Mouse (Mus musculus): Measurements from ENCODE around the gene Capzb. TPM values are rescaled to one million over a fixed set of nuclear protein-coding genes. Genes with fewer than 3 reads are reported as not detected.

Gene Capzb
- 167 and 213 TPM in 2 replicates for polyA plus RNA-seq (2012; rRNA removed)

DNA sequence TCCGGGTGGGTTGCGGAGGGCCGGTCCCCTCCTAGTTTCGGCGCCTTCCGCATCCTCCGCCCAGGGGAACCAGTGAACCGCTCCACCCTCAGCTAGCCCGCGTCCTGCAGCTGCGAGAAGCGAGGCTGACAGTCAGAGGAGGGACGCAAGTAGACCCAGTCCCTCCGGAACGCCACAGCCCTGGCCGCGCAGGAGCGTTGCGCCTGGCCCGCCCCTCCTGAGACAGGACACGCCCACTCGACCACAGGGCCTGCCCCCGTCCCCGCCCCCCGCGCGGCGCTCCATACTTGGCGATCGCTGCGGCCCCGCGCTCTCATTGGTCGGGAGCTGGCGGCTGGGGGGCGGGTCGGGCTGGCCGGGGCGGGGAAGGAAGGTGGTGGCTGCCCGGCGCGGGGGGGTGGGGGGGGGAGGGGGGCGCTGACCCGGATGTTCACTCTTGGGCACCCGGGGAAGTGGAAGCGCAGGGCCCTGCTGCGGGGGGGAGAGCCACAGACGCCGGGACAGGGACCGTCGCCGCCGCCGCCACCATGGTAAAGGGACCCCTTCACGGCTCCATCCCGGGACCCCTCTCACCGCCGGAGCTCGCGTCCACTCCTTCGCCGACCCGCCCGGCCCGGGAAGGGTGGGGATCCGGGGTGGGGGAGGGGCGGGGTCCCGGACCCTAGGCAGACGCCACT lies at the start of gene Capzb:
TSS of gene Capzb (plus strand) at position 401 of the 677 bp plus-strand sequence.
- DNase-seq, result peak; percentile 95
- Histone ChIP-seq H3K36me3 (ENCODE audit: control insufficient read depth, insufficient read depth, low read length) (no peaks in the 10 kb centered on the region), H3K4me1 (replicated peaks; ENCODE audit: control insufficient read depth, insufficient read depth, low read length) (peaks cover 42% of the 10 kb centered on the region), H3K27me3 (ENCODE audit: control insufficient read depth, insufficient read depth, low read length) (no peaks in the 10 kb centered on the region), H3K4me3 (ENCODE audit: control insufficient read depth, insufficient read depth, low read length) (peak within 1 kb of the TSS; percentile 78), H3K27ac (ENCODE audit: control insufficient read depth, insufficient read depth, low read length) (peak within 1 kb of the TSS; percentile 60)
- under 1% methylated on average over 63 of the region's 69 CpGs for WGBS
- TF ChIP-seq CTCF (IDR thresholded peaks at IDR 0.05; ENCODE audit: borderline replicate concordance, control insufficient read depth, extremely low read depth, insufficient read depth, low read length, poor library complexity) (peak; percentile 36; the same call in 1 of the 2 replicates), POLR2A (IDR thresholded peaks at IDR 0.05; ENCODE audit: control insufficient read depth, extremely low read depth, insufficient read depth, low read length, poor library complexity) (peak; percentile 87; the same call in 1 of the 2 replicates)

- H3K27ac ChIP-seq (ENCODE audit: control insufficient read depth, insufficient read depth, low read length), result no peak overlapping the region
- H3K4me1 ChIP-seq (replicated peaks; ENCODE audit: control insufficient read depth, insufficient read depth, low read length), result no peaks in the 10 kb centered on the region
- WGBS, result 87% methylated on average over 9 of the region's 9 CpGs
- TF ChIP-seq CTCF (IDR thresholded peaks at IDR 0.05; ENCODE audit: borderline replicate concordance, control insufficient read depth, extremely low read depth, insufficient read depth, low read length, poor library complexity) (no peak), POLR2A (IDR thresholded peaks at IDR 0.05; ENCODE audit: control insufficient read depth, extremely low read depth, insufficient read depth, low read length, poor library complexity) (no peak)
- no peaks in the 10 kb centered on the region for H3K36me3 ChIP-seq (ENCODE audit: control insufficient read depth, insufficient read depth, low read length)
- H3K27me3 ChIP-seq (ENCODE audit: control insufficient read depth, insufficient read depth, low read length), result no peaks in the 10 kb centered on the region
- H3K4me3 ChIP-seq (ENCODE audit: control insufficient read depth, insufficient read depth, low read length), result no peak overlapping the region
- no peak for DNase-seq
Observed at GRCm38 (mm10) chr4:139142985-139143384, 49.7 kb upstream of the Capzb start.

DNA sequence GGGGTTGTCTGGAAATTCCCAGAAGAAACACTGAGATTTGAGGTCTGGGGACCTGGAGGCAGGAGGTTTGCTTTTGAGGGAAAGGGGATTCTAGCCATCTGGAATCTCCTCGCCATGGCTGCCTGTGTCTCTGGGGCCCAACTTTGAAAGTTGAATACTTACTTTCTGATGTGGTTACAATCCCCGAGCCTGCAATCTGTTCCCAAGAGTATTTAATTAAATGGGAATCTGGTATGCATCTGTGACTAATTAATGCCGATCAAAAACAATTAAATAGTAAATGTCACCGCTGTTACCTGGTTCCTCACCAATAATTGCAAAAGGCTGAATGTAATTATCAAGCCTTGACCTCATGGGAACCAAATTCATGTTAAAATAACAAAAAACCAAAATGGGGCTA lies 48.1 kb upstream of the Capzb start:
- TF ChIP-seq POLR2A (IDR thresholded peaks at IDR 0.05; ENCODE audit: control insufficient read depth, extremely low read depth, insufficient read depth, low read length, poor library complexity) (no peak), CTCF (IDR thresholded peaks at IDR 0.05; ENCODE audit: borderline replicate concordance, control insufficient read depth, extremely low read depth, insufficient read depth, low read length, poor library complexity) (no peak)
- Histone ChIP-seq H3K27ac (ENCODE audit: control insufficient read depth, insufficient read depth, low read length) (no peak overlapping the region), H3K27me3 (ENCODE audit: control insufficient read depth, insufficient read depth, low read length) (no peaks in the 10 kb centered on the region), H3K4me1 (replicated peaks; ENCODE audit: control insufficient read depth, insufficient read depth, low read length) (no peaks in the 10 kb centered on the region), H3K36me3 (ENCODE audit: control insufficient read depth, insufficient read depth, low read length) (no peaks in the 10 kb centered on the region), H3K4me3 (ENCODE audit: control insufficient read depth, insufficient read depth, low read length) (no peak overlapping the region)
- no peak for DNase-seq
- WGBS, result 96% methylated on average over 4 of the region's 4 CpGs

DNA sequence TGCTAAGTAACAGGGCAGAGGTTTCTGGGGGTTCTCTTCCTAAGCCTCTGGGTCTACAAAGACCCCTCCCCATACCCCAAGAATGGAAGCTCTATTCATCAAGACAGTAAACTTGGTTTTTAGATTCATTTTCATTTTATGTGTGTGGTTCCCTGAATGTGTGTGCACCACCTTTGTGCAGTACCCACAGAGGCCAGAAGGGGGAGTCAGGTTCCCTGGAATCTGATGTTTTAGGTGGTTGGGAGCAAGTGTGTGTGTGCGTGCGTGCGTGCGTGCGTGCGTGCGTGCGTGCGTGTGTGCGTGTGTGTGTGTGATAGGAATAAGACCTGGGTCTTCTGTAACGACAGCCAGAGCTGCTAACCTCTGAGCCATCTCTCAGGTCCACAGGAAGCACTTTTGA lies 47.5 kb upstream of the Capzb start:
- Histone ChIP-seq H3K4me1 (replicated peaks; ENCODE audit: control insufficient read depth, insufficient read depth, low read length) (no peaks in the 10 kb centered on the region), H3K27me3 (ENCODE audit: control insufficient read depth, insufficient read depth, low read length) (no peaks in the 10 kb centered on the region), H3K36me3 (ENCODE audit: control insufficient read depth, insufficient read depth, low read length) (no peaks in the 10 kb centered on the region), H3K27ac (ENCODE audit: control insufficient read depth, insufficient read depth, low read length) (no peak overlapping the region), H3K4me3 (ENCODE audit: control insufficient read depth, insufficient read depth, low read length) (no peak overlapping the region)
- WGBS, result 94% methylated on average over 11 of the region's 11 CpGs
- no peak for DNase-seq
- TF ChIP-seq POLR2A (IDR thresholded peaks at IDR 0.05; ENCODE audit: control insufficient read depth, extremely low read depth, insufficient read depth, low read length, poor library complexity) (no peak), CTCF (IDR thresholded peaks at IDR 0.05; ENCODE audit: borderline replicate concordance, control insufficient read depth, extremely low read depth, insufficient read depth, low read length, poor library complexity) (no peak)

DNA sequence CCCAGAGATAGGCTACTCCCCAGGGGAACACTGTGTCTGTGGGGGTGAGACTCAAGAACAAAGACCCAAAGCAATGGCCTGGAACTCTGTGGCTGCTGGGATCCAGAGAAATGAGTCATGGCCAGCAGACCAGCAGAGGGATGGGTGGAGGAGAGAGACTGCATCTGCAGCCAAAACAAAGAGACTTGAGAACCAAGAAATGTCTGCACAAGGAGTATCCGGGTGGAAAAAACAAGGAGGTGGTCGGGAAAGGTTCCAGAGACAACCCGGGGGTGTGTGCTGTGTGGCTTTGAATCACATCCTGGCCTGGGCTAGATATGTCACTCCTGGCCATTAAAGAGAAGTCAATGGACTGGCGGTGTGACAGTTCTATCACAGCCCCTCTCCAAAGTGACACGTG lies 45.9 kb upstream of the Capzb start:
- WGBS, result 82% methylated on average over 5 of the region's 5 CpGs
- no peak for TF ChIP-seq CTCF (IDR thresholded peaks at IDR 0.05; ENCODE audit: borderline replicate concordance, control insufficient read depth, extremely low read depth, insufficient read depth, low read length, poor library complexity)
- no peak for TF ChIP-seq POLR2A (IDR thresholded peaks at IDR 0.05; ENCODE audit: control insufficient read depth, extremely low read depth, insufficient read depth, low read length, poor library complexity)
- H3K27ac ChIP-seq (ENCODE audit: control insufficient read depth, insufficient read depth, low read length), result no peak overlapping the region

DNA sequence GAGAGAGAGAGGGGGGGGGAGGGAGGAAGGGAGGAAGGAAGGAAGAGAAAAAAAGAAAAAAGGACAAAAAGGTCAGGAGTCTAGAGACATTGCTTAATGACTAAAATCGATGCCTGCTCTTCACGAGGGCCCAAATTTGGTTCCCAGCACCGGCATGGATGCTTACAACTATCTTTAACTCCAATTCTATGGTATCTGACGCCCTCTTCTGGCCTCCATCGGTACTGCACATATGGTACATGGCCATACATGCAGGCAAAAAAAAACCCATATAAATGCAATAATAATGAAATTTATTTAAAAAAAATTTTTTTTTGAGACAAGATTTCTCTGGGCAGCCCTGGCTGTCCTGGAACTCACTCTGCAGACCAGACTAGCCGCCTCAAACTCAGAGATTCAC lies 41.3 kb upstream of the Capzb start:
- no peak overlapping the region for H3K4me3 ChIP-seq (ENCODE audit: control insufficient read depth, insufficient read depth, low read length)
- no peaks in the 10 kb centered on the region for H3K27me3 ChIP-seq (ENCODE audit: control insufficient read depth, insufficient read depth, low read length)
- H3K27ac ChIP-seq (ENCODE audit: control insufficient read depth, insufficient read depth, low read length), result no peak overlapping the region
- 78% methylated on average over 6 of the region's 6 CpGs for WGBS
- TF ChIP-seq CTCF (IDR thresholded peaks at IDR 0.05; ENCODE audit: borderline replicate concordance, control insufficient read depth, extremely low read depth, insufficient read depth, low read length, poor library complexity) (no peak), POLR2A (IDR thresholded peaks at IDR 0.05; ENCODE audit: control insufficient read depth, extremely low read depth, insufficient read depth, low read length, poor library complexity) (no peak)
- H3K36me3 ChIP-seq (ENCODE audit: control insufficient read depth, insufficient read depth, low read length), result no peaks in the 10 kb centered on the region
- H3K4me1 ChIP-seq (replicated peaks; ENCODE audit: control insufficient read depth, insufficient read depth, low read length), result no peaks in the 10 kb centered on the region
- DNase-seq, result no peak

More for the DNA sequence above, 45.9 kb upstream of the Capzb start:
- Histone ChIP-seq H3K4me3 (ENCODE audit: control insufficient read depth, insufficient read depth, low read length) (no peak overlapping the region), H3K27me3 (ENCODE audit: control insufficient read depth, insufficient read depth, low read length) (no peaks in the 10 kb centered on the region), H3K36me3 (ENCODE audit: control insufficient read depth, insufficient read depth, low read length) (no peaks in the 10 kb centered on the region), H3K4me1 (replicated peaks; ENCODE audit: control insufficient read depth, insufficient read depth, low read length) (no peaks in the 10 kb centered on the region)
- DNase-seq, result no peak
